Mouse (Mus musculus) limb, embryonic 10.5 days (tissue): ENCODE measurements around the gene Pigk. TPM values are rescaled to one million over a fixed set of nuclear protein-coding genes. Genes with fewer than 3 reads are reported as not detected.

Experiments
- DNase-seq: peaks from one replicate; pipeline ENCODE4 v3.0.0-alpha.2; 2017; ENCODE audit warnings: low spot score
- H3K27ac ChIP-seq: fragments of 300-500 bp; sonication (generic); 2 replicates; pipeline ENCODE4 v1.5.1; 2016; ENCODE audit warnings: mild to moderate bottlenecking
- H3K27me3 ChIP-seq: fragments of 300-500 bp; sonication (generic); 2 replicates; pipeline ENCODE4 v1.6.1; 2016; ENCODE audit warnings: low read depth, mild to moderate bottlenecking; ENCODE audit not compliant: poor library complexity, severe bottlenecking
- H3K36me3 ChIP-seq: fragments of 300-500 bp; sonication (generic); 2 replicates; pipeline ENCODE4 v1.6.1; 2016; ENCODE audit warnings: mild to moderate bottlenecking, moderate library complexity
- H3K4me1 ChIP-seq: fragments of 300-500 bp; sonication (generic); 2 replicates; pipeline ENCODE4 v1.6.1; 2016
- H3K4me3 ChIP-seq: fragments of 300-500 bp; sonication (generic); 2 replicates; pipeline ENCODE4 v1.5.1; 2016; ENCODE audit warnings: mild to moderate bottlenecking, moderate library complexity
- H3K9me3 ChIP-seq: fragments of 300-500 bp; sonication (generic); replicated peaks from 2 replicates; pipeline ENCODE4 v1.6.1; 2016; ENCODE audit warnings: mild to moderate bottlenecking
- WGBS: fragments of 180-500 bp; shearing (Covaris S2); methylation state at CpG from one replicate; pipeline ENCODE4 v1.1.7; 2016; 5-methylcytosine and 5-hydroxymethylcytosine counted together
- polyA plus RNA-seq: library from polyadenylated mRNA; unstranded; fragments of >200 nt; fragmentation: Nextera tagmentation; extraction: Ambion mirVana; gene quantifications from 2 replicates; pipeline ENCODE4 v1.2.1, GENCODE M21; 2016

Gene Pigk
- polyA plus RNA-seq, 1 experiment from 2014 or later = 39.5 TPM

DNA sequence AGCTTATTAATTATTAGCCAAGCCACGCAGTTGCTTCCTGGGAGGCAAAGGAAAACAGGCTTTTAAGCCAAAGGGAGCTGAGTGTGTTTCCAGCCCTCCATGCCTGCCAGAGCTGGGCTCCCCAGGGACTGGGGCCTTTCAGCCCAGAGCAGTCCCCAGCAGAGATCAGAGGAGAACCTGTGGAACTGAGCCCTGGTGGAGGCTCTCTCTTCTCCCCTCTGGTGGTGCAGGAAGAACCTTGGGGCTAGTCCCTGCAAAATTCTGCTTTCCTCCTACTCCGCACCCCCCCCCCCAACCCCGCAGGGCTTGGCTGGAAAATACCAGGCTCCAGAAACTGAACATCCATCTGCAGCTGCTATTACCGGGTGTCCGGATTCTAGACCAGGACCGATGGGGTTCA lies 266.5 kb downstream of the Pigk start:
- 9% methylated on average over 6 of the region's 6 CpGs for WGBS
- Histone ChIP-seq H3K4me1 (peaks cover 20% of the 10 kb centered on the region), H3K27me3 (peaks cover 57% of the 10 kb centered on the region), H3K9me3 (no peaks in the 10 kb centered on the region), H3K27ac (no peak overlapping the region), H3K4me3 (peak overlapping the region; percentile 56), H3K36me3 (no peaks in the 10 kb centered on the region)
- no peak for DNase-seq

DNA sequence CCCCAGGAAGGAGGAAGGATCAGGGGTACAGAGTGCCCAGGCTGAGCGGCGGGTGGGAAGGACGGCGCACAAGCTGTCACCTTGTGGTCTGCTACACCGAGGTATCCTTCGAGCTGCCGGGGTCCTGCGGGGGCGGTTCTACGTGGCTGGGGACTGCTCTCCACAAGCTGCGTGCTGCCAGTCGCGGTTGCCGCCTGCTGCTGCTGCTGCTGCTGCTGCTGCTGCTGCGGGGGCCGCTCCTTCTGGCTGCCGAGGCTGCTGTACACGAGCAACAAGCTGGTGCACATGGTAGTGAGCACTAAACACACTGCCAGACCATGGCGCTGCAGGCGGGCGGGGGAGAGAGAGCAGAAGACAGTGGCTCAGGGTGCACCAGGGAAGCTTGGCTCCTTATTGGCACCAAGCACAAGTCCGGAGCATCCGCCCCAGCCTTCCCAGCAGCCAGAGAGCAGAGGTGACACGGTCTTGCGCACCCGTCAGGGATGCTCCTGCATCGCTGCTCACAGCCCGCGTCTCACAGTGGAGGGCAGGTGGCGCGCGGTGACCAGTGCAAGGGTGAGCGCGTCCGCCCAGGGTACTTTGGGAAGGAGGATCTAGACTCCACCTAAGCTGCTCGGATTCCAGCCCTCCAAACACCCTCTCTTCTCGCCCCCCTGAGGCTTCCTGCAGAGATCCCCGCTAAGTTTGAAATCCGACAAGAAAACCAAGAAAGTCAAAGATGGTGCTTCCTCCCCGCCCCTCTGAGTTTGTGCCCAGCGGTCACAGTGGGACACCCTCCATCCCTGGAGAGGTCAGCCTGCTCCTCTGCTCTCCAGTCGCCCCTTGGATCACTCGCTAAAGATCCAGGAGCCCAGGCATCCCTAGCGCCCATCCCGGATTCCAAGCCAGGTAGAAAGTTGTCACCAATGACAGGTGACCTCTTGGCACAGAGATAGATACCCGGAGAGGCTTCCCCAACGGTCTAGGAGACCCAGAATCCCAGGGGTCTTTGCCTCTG lies 267.4 kb downstream of the Pigk start:
- Histone ChIP-seq H3K27me3 (peaks cover 57% of the 10 kb centered on the region), H3K36me3 (no peaks in the 10 kb centered on the region), H3K4me3 (peak overlapping the region; percentile 56), H3K27ac (peak overlapping the region; percentile 37; the same call in 1 of the 2 replicates), H3K4me1 (peaks cover 20% of the 10 kb centered on the region), H3K9me3 (no peaks in the 10 kb centered on the region)
- WGBS = 1% methylated on average over 47 of the region's 47 CpGs
- DNase-seq = peak; percentile 63

DNA sequence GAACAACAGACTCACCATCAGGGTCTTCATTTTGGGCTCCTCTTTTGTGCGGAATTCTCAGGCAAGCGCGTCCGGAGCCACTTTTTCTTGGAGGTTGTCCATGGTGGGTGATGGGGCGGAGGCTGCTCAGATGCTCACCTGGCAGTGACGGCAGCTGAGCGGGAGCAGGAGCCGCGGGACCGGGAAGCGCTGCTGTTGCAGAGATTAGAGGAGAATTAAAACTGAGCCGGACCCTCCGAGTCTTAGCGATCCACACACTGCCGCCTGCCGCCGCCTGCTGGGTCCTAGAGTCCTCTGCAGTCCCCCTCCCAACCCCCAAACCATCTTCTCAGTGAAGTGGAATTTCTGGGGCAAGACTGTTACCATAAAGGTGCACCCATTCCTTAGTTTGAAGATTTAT lies 268.1 kb downstream of the Pigk start, which contains the start of gene St6galnac5:
Gene St6galnac5 (minus strand): TSS at position 259 of the 400 bp plus-strand sequence.
- WGBS = under 1% methylated on average over 17 of the region's 17 CpGs
- peak; percentile 66 for DNase-seq
- no peaks in the 10 kb centered on the region for H3K9me3 ChIP-seq
- H3K36me3 ChIP-seq = no peaks in the 10 kb centered on the region
- peaks cover 57% of the 10 kb centered on the region for H3K27me3 ChIP-seq
- H3K4me3 ChIP-seq = peak within 1 kb of the TSS; percentile 56
- 0 out of 2 replicates have a peak within 1 kb of the TSS, but pooled peaks have one; percentile 37 for H3K27ac ChIP-seq
- peaks cover 20% of the 10 kb centered on the region for H3K4me1 ChIP-seq

DNA sequence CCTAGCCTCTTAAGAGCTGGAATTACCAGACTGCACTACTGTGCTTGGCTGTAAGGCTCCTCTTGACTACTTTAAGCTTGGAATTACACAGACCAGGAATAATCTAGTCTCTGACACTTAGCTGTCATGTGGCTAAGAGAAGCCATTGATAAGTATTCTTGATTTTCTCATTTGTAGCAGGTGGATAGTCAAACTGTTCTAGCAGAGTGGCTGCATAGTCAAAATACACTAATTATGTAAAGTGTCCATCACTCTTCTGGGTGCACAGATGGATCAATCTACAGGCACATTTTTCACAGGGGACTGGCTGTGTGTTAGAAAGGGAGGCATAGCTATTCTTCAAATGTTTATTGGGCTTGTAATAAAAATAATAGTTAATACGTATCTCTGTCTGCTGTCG lies 276.9 kb downstream of the Pigk start:
- Histone ChIP-seq H3K27ac (no peak overlapping the region), H3K27me3 (no peaks in the 10 kb centered on the region), H3K4me3 (no peak overlapping the region), H3K9me3 (no peaks in the 10 kb centered on the region), H3K36me3 (no peaks in the 10 kb centered on the region), H3K4me1 (no peaks in the 10 kb centered on the region)
- DNase-seq = no peak
- WGBS = 85% methylated on average over 2 of the region's 2 CpGs

DNA sequence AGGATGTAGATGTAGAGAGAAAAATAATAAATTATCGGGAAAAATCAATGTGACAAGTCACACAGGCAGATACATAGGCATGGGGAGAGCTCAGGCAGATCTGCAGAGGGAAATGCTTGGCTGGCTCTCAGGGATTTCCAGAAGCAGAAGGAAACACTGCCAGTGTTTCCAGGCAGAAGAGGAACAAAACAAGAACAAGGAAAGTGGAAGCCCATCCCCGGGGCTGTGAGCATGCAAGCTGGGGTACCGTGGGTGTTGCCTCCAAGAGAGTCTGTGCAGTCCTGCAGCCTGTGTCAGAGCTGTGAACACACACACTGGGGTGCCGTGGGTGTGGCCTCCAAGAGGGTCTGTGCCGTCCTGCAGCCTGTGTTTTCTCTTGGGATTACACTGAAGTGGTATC lies 279.7 kb downstream of the Pigk start:
- Histone ChIP-seq H3K9me3 (no peaks in the 10 kb centered on the region), H3K36me3 (no peaks in the 10 kb centered on the region), H3K4me3 (no peak overlapping the region), H3K4me1 (peaks cover 14% of the 10 kb centered on the region; the same call in 1 of the 2 replicates), H3K27me3 (no peaks in the 10 kb centered on the region), H3K27ac (no peak overlapping the region)
- WGBS = 74% methylated on average over 5 of the region's 5 CpGs
- DNase-seq = no peak

DNA sequence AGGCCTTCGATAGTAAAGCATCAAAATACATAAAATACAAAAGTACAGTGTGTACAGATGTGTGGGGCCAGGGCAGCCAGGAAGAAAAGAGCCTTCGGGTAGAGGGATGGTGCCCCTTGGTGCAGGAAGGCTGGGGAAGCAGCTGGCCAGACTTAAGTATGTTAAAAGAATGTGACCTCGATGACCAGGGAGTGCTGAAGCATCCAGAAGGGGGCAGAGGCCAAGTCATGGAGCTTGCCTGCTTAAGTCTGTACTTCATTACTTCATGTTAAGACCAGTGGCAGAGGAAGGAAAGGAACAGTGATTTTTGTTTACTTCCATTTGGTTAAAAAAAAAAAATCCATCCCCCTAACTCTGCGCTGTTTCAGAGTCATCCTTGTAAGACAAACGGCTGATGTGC lies 284.2 kb downstream of the Pigk start:
- no peaks in the 10 kb centered on the region for H3K27me3 ChIP-seq
- no peaks in the 10 kb centered on the region for H3K36me3 ChIP-seq
- no peak for DNase-seq
- H3K9me3 ChIP-seq = no peaks in the 10 kb centered on the region
- no peak overlapping the region for H3K27ac ChIP-seq
- 50% methylated on average over 5 of the region's 5 CpGs for WGBS
- H3K4me1 ChIP-seq = peaks cover 18% of the 10 kb centered on the region; the same call in 1 of the 2 replicates
- no peak overlapping the region for H3K4me3 ChIP-seq

DNA sequence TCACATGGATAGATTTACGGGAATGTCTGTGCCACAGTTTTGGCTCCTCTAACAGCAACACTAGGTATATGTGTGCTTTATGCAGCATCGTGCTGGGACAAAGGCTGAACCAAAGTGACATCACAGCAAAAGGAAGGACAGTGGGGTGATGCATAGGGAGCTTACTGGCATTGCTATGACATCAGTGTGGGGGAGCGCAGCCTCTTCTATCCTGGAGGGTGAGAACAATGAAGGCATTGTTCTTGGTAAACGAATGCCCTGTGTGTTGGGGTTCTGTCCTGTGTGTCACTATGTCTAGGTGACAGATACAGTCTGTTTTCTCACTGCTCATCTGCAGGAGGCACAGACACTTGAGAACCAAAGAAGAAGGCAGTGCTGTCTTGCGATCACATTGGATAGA lies 285.0 kb downstream of the Pigk start:
- Histone ChIP-seq H3K9me3 (no peaks in the 10 kb centered on the region), H3K36me3 (no peaks in the 10 kb centered on the region), H3K4me3 (no peak overlapping the region), H3K27me3 (no peaks in the 10 kb centered on the region), H3K27ac (no peak overlapping the region), H3K4me1 (peaks cover 18% of the 10 kb centered on the region; the same call in 1 of the 2 replicates)
- WGBS = 81% methylated on average over 5 of the region's 5 CpGs
- DNase-seq = no peak

DNA sequence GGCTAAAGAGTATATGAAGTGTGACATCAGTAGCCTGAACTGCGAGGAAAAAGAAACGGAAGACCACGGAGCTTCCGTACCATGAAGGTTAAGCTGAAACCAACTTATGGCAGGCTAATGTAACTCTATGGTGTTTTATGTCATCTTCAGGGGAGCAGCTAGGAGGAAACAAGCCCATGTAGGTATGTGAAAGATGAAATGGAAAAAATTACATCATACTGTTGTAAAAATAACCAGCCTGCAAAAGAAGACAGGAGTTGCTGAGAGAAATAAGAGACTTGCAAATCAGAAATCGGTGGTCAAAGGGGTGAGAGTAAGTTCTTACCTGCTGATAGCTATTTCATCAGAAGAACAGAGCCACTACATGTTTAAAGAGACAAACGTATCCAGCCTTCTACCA lies 293.0 kb downstream of the Pigk start:
- 90% methylated on average over 6 of the region's 6 CpGs for WGBS
- no peak for DNase-seq
- H3K36me3 ChIP-seq = no peaks in the 10 kb centered on the region
- H3K27me3 ChIP-seq = no peaks in the 10 kb centered on the region
- H3K4me3 ChIP-seq = no peak overlapping the region
- H3K27ac ChIP-seq = no peak overlapping the region
- no peaks in the 10 kb centered on the region for H3K9me3 ChIP-seq
- no peaks in the 10 kb centered on the region; the same call in 1 of the 2 replicates for H3K4me1 ChIP-seq

DNA sequence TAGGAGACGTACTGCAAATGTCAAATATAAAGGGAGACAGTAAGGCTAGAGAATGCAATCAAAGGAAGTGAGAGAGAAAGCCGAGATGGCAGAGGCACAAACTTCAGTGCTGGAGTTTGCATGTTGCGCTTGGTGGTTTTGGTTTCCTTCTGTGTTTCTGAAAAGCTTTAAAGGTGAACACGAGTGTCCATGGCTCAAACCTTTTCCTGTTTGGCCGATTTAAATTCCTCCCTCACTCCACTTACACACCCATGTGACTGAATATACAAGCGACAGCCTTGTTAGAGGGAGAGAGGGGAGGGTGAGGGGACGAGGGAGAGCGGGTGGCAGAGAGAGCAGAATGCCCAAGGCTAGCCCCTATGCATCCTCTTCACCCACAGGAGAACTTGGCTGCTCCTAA lies 302.5 kb downstream of the Pigk start:
- H3K36me3 ChIP-seq = no peaks in the 10 kb centered on the region
- 74% methylated on average over 8 of the region's 8 CpGs for WGBS
- H3K27ac ChIP-seq = no peak overlapping the region
- H3K9me3 ChIP-seq = no peaks in the 10 kb centered on the region
- no peak for DNase-seq
- no peak overlapping the region for H3K4me3 ChIP-seq
- no peaks in the 10 kb centered on the region; the same call in 1 of the 2 replicates for H3K4me1 ChIP-seq
- no peaks in the 10 kb centered on the region for H3K27me3 ChIP-seq

DNA sequence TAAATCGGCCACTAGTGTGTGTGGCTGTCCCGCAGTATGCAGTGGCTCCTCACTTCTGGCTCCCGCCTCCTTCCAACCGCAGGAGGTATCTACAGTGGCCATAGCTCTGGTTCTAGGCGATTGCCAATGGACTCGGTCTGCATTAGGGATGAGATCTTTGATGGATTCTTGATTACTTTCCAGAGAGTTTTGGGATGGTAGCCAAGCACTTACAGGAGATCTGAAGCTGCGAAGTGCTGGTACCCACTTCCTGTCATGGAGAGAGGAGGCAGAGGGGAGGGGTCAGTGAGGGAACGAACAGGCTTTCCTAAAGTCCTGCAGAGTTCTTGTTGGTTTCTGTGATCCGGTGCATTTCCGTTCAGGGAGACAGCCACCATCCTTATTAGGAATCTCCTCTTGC lies 304.2 kb downstream of the Pigk start:
- 74% methylated on average over 10 of the region's 10 CpGs for WGBS
- H3K4me1 ChIP-seq = no peaks in the 10 kb centered on the region; the same call in 1 of the 2 replicates
- no peaks in the 10 kb centered on the region for H3K27me3 ChIP-seq
- no peak overlapping the region for H3K4me3 ChIP-seq
- no peaks in the 10 kb centered on the region for H3K9me3 ChIP-seq
- no peaks in the 10 kb centered on the region for H3K36me3 ChIP-seq
- no peak for DNase-seq
- no peak overlapping the region for H3K27ac ChIP-seq

DNA sequence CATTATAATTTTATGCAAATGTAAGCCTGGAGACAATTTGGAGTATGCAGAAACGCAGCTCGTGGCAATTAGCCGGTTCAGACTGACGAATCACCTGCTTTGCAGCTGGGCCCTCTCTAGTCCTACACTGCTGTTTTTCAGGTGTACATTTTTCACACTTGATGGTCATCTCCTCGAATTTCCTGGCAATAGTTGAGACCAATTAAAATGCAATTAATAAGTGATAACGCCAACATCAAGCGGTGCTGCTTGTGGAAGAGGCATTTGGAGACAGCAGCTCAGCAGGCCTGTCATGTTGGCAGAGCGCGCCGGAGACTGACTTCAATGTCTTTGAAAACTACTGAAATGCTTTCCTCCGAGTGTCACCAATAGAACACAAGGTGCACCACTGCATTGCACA lies 310.1 kb downstream of the Pigk start:
- H3K4me3 ChIP-seq = no peak overlapping the region
- no peak overlapping the region for H3K27ac ChIP-seq
- H3K4me1 ChIP-seq = no peaks in the 10 kb centered on the region
- WGBS = 91% methylated on average over 11 of the region's 11 CpGs
- H3K36me3 ChIP-seq = no peaks in the 10 kb centered on the region
- no peaks in the 10 kb centered on the region for H3K27me3 ChIP-seq
- no peaks in the 10 kb centered on the region for H3K9me3 ChIP-seq
- DNase-seq = no peak
